Mouse (Mus musculus): ENCODE measurements around the gene Ppt1.

- no peak for TF ChIP-seq CTCF (IDR thresholded peaks at IDR 0.05; ENCODE audit: borderline replicate concordance, extremely low read depth, insufficient read depth, insufficient read length)
- TF ChIP-seq POLR2A (IDR thresholded peaks at IDR 0.05; ENCODE audit: borderline replicate concordance, extremely low read depth, insufficient read depth, insufficient read length, poor library complexity, severe bottlenecking): no peak
Observed at GRCm38 (mm10) chr4:122873003-122873402, 37.0 kb downstream of the Ppt1 start.

Measured in brain, embryonic 14.5 days (tissue).